Mouse (Mus musculus): Measurements from ENCODE around the gene Ctc1.
"Not testable (repeated sequence)": the region's sequence is repeated elsewhere in the genome, so short reads cannot be mapped to it uniquely, and the experiment has no call there.

Ctc1 gene

DNA sequence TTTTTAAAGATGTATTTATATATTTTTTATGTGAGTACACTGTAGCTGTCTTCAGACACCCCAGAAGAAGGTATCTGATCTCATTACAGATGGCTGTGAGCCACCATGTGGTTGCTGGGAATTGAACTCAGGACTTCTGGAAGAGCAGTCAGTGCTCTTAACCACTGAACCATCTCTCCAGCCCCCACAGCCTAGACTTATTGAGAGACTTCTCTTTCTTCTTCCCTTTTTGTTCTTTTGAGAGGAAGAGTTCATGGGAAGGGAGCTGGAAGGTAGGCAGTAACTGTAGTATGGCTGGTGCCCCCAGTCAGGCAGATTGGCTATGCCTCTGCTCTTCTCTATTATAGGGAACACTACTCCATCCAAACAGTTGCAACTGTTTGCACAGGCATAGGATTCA is 9.1 kb upstream of the Ctc1 start:
- intact Hi-C loops (cut with DNase I): not testable (repeated sequence)

- intact Hi-C loops (cut with DNase I): no loop called here
These were observed 7.3 kb upstream of the Ctc1 start, which contains the start of gene Pfas for GRCm38 (mm10) chr11:69008182-69009121. TSS of gene Pfas (minus strand) at chr11:69008460.

DNA sequence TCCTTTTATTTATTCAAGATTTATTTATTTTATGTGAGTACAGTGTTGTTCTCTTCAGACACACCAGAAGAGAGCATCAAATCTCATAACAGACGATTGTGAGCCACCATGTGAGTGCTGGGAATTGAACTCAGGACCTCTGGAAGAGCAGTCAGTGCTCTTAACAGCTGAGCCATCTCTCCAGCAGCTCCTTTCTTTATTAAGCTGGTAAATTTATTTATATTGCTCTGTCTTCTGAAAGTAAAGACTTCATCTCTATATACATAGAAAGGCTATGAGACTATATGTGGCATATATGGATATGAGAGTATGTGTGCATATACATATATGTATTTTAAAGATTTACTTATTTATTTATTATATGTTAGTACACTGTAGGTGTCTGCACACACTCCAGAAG is 6.2 kb upstream of the Ctc1 start:
- intact Hi-C loops (cut with DNase I): no loop called here

GRCm38 (mm10) chr11:69010400-69011323 is 5.0 kb upstream of the Ctc1 start:
- intact Hi-C loops (cut with DNase I): no loop called here

DNA sequence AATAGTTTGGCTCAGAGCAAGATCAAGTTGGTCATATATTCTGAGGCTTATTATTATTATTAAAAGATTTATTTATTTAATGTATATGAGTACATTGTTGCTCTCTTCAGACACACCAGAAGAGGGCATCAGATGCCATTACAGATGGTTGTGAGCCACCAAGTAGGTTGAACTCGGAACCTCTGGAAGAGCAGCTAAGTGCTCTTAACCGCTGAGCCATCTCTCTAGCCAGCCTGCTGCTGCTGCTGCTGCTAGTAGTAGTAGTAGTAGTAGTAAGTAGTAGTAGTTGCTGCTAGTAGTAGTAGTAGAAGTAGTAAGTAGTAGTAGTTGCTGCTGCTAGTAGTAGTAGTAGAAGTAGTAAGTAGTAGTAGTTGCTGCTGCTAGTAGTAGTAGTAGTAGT is 4.3 kb upstream of the Ctc1 start:
- intact Hi-C loops (cut with DNase I): not testable (repeated sequence)

- intact Hi-C loops (cut with DNase I): no loop called here
These were observed 3.6 kb upstream of the Ctc1 start for GRCm38 (mm10) chr11:69012071-69012601.

DNA sequence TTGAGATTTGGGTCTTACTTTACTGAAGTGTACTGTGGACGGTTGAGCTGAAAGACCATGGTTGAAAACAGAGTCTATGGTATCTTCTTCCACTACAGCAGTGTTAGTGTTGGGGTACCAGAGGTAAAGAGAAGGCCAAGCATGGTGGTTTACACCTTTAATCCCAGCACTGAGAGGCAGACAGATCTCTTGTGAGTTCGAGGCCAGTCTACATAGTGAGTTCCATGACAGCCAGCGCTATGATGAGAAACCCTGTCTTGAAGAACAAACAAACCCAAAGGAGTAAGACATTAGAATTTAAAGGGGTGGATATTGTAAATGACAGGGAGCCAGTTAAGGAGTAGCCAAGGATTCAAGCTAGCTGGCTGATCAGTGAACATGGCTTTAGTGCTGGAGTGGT is 1.0 kb downstream of the Ctc1 start:
- intact Hi-C loops (cut with DNase I): no loop called here

DNA sequence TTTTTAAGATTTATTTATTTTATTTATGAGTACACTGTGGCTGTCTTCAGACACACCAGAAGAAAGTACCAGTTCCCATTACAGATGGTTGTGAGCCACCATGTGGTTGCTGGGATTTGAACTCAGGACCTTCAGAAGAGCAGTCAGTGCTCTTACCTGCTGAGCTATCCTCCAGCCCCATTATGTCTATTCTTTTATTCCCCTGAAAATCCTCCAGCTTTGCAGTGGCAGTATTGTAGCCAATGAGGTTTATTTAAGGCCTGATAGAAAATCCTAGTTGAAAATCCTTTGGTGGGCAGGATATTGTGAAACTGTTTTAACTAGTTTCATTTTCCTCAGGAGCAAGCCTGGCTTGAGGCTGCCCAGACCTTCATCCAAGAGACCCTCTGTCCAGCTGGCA is 5.0 kb downstream of the Ctc1 start:
- intact Hi-C loops (cut with DNase I): no loop called here

DNA sequence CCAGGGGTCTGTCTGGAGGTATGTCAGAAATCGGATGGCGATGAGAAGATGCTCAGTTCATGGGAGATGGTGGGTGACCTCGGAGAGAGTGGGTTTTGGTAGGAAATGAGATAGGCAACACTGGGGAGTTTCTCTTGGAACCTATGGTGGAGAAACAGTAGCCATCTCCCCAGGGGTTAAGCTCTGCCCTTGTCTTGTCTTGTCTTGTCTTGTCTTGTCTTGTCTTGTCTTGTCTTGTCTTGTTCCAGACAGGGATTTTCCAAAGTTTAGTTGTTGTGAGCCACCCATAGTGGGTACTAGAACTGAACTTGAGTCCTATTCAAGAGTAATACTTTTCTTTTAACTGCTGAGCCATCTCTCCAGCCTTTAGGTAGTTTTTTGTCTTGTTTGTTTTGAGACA is 10.9 kb downstream of the Ctc1 start:
- intact Hi-C loops (cut with DNase I): no loop called here

DNA sequence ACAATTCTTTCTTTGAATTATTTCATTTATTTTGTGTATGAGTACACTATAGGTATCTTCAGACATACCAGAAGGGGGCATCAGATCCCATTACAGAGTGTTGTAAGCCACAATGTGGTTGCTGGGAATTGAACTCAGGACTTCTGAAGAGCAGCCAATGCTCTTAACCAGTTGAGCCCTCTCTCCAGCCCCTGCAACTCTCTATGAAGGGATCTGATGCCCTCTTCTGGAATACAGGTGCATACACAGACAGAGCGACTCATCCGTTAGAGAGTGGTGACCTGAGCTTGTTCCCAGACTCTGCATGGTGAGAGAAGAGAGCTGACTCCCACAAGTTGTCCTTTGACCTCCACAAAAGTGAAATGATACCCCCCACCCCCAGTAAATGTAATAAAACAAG is 13.1 kb downstream of the Ctc1 start:
- intact Hi-C loops (cut with DNase I): no loop called here

- intact Hi-C loops (cut with DNase I): loop anchor here (5.0 kb wide), 1 partner anchor 66 kb away; the partner anchor contains the start of gene Slc25a35
These were observed 17.8 kb downstream of the Ctc1 start for GRCm38 (mm10) chr11:69033552-69033951.

- intact Hi-C loops (cut with DNase I): loop anchor here (5.0 kb wide), 1 partner anchor 67 kb away; the partner anchor contains the start of gene Slc25a35
These were observed 18.9 kb downstream of the Ctc1 start for GRCm38 (mm10) chr11:69034585-69034984.

DNA sequence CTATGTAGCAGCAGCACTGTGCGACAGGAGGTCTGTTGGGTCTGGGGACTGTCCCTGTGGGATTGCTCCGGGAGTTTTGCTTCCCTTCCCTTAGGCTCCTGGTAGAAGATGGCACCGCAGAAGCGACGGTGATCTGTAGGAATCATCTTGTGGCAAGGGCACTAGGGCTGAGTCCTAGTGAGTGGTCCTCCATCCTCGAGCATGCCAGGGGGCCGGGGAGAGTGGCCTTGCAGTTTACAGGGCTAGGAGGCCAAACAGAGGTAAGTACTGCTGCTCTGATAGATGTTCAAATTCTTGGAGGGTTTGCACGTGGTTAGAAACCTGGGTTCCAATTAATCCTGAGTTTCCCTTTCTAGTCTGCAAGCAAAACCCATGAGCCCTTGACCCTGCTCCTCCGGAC is 19.7 kb downstream of the Ctc1 start:
- intact Hi-C loops (cut with DNase I): loop anchor here (5.0 kb wide), 1 partner anchor 133 kb away; the partner anchor contains the start of gene Rpl26

GRCm38 (mm10) chr11:69035849-69036248 is 20.1 kb downstream of the Ctc1 start:
- intact Hi-C loops (cut with DNase I): loop anchor here (5.0 kb wide), 1 partner anchor 134 kb away; the partner anchor contains the start of gene Rpl26

- intact Hi-C loops (cut with DNase I): loop anchor here (5.0 kb wide), 1 partner anchor 134 kb away; the partner anchor contains the start of gene Rpl26
These were observed 20.9 kb downstream of the Ctc1 start for GRCm38 (mm10) chr11:69036486-69037230.

DNA sequence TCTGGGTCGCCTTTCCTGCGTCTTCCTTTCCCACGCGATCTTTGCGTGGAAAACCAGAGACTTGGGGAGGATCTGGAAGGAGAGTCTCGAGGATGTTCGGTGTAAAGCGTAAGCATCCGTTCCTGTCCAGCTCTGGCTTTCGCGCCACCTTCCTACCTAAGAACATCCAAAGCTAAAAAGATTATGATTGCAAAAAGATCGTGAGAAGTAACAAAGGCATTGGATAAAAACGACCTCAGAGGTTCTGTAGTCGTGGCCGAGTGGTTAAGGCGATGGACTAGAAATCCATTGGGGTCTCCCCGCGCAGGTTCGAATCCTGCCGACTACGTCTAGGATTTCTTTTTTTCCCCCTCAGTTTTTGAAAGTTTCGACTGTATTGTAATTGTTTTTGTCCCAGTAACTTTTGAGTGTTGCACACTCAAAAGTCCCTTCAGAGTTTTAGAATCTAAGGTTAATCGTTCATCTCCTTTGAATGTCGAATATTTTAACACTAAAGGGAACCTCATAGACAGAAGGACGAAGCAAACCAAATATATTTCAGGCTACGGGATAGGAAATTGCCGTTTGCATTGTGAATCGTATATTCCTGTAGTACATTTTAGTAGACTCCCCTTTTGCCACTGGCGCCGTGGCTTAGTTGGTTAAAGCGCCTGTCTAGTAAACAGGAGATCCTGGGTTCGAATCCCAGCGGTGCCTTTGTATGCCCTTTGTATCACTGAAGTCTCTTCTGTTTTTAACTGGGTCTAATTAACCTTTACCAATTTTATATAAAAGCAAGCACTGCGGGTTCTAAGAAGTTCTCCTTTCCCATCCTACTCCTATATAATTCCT is 21.7 kb downstream of the Ctc1 start:
- intact Hi-C loops (cut with DNase I): loop anchor here (5.0 kb wide), 1 partner anchor 135 kb away; the partner anchor contains the start of gene Rpl26

GRCm38 (mm10) chr11:69038173-69038572 is 22.5 kb downstream of the Ctc1 start:
- intact Hi-C loops (cut with DNase I): loop anchor here (5.0 kb wide), 1 partner anchor 136 kb away; the partner anchor contains the start of gene Rpl26

- intact Hi-C loops (cut with DNase I): no loop called here
These were observed 30.1 kb downstream of the Ctc1 start, which contains the start of gene Aurkb for GRCm38 (mm10) chr11:69045531-69046394. TSS of gene Aurkb (plus strand) at chr11:69045647.
